In genomic region chr6:99669481-99670325, GRCm38 (mm10) we compare ENCODE assay signal across 11 mouse cellular contexts. TPM values are rescaled to one million over a fixed set of nuclear protein-coding genes. Genes with fewer than 3 reads are reported as not detected.
DNase-seq lines count a peak whose midpoint lies in the region; ATAC-seq lines count a peak whose summit lies in the region.
"Had no signal": no experiment of that assay in that cellular context is flagged by ENCODE, and none has a peak within 500 bp of the region (broad histone marks: within the 10 kb centered on the region; RNA-seq: fewer than 3 reads in every experiment).

No protein-coding gene starts in this region.

- H3K36me3 ChIP-seq in forebrain, embryonic 13.5 days (ENCODE audit: poor library complexity, severe bottlenecking) = no peaks in the 10 kb centered on the region
- H3K36me3 ChIP-seq in midbrain, embryonic 14.5 days (ENCODE audit: control insufficient read depth, insufficient read depth, low read length) = no peaks in the 10 kb centered on the region
- no peaks in the 10 kb centered on the region for H3K36me3 ChIP-seq in intestine, embryonic 15.5 days

- 10% methylated on average over 5 of the region's 5 CpGs for WGBS in forebrain, embryonic 13.5 days
- WGBS in midbrain, embryonic 14.5 days = 13% methylated on average over 5 of the region's 5 CpGs
- WGBS in intestine, embryonic 15.5 days = 45% methylated on average over 5 of the region's 5 CpGs

- ATAC-seq in forebrain, embryonic 13.5 days = peak; percentile 86
- peak; percentile 80 for ATAC-seq in midbrain, embryonic 14.5 days (ENCODE audit: low FRiP score, low TSS enrichment)
- ATAC-seq in intestine, embryonic 15.5 days = no peak
- ATAC-seq: Patski had no signal

- peak; percentile 83 for DNase-seq in brain, embryonic 18.5 days (ENCODE audit: low read depth, low spot score)
- peak; percentile 86 for DNase-seq in layer of hippocampus, adult 11-12 months (ENCODE audit: low spot score)
- DNase-seq in midbrain, embryonic 14.5 days = peak; percentile 87
- no peak for DNase-seq in urinary bladder, postnatal 10 days (ENCODE audit: low spot score)
- DNase-seq in heart, adult 11 months = no peak
- no peak for DNase-seq in heart, postnatal 25 days (ENCODE audit: low spot score)

- H3K27ac ChIP-seq in forebrain, embryonic 13.5 days = peak overlapping the region; percentile 87
- peak overlapping the region; percentile 62 for H3K27ac ChIP-seq in midbrain, embryonic 14.5 days (replicated peaks; ENCODE audit: low read depth, low read length)
- no peak overlapping the region for H3K27ac ChIP-seq in intestine, embryonic 15.5 days
- H3K27ac ChIP-seq: macrophage had no signal

- H3K9ac ChIP-seq in forebrain, embryonic 13.5 days = no peak overlapping the region
- no peak overlapping the region for H3K9ac ChIP-seq in midbrain, embryonic 14.5 days (replicated peaks; ENCODE audit: low read length)
- no peak overlapping the region for H3K9ac ChIP-seq in intestine, embryonic 15.5 days

- no peaks in the 10 kb centered on the region for H3K9me3 ChIP-seq in forebrain, embryonic 13.5 days (replicated peaks)
- H3K9me3 ChIP-seq in midbrain, embryonic 14.5 days (ENCODE audit: control insufficient read depth, low read length) = no peaks in the 10 kb centered on the region
- no peaks in the 10 kb centered on the region for H3K9me3 ChIP-seq in intestine, embryonic 15.5 days

- H3K4me1 ChIP-seq in forebrain, embryonic 13.5 days = peaks cover 78% of the 10 kb centered on the region
- H3K4me1 ChIP-seq in midbrain, embryonic 14.5 days (ENCODE audit: control insufficient read depth, insufficient read depth, low read length) = peaks cover 45% of the 10 kb centered on the region
- H3K4me1 ChIP-seq in intestine, embryonic 15.5 days (replicated peaks) = peaks cover 10% of the 10 kb centered on the region; the same call in 1 of the 2 replicates

- H3K4me3 ChIP-seq in forebrain, embryonic 13.5 days = 0 out of 2 replicates have a peak overlapping the region, but pooled peaks have one; percentile 2
- H3K4me3 ChIP-seq in midbrain, embryonic 14.5 days (replicated peaks; ENCODE audit: low read depth, low read length) = no peak overlapping the region
- no peak overlapping the region for H3K4me3 ChIP-seq in intestine, embryonic 15.5 days (replicated peaks)

- intact Hi-C loops in heart, postnatal 25 days (cut with DNase I) = loop anchor here (5.0 to 10.0 kb wide), 2 partner anchors 483 to 1165 kb away; partner anchors contain the start of gene Ppp4r2

- H3K4me2 ChIP-seq in forebrain, embryonic 13.5 days = peak overlapping the region; percentile 43
- peak overlapping the region; percentile 25 for H3K4me2 ChIP-seq in midbrain, embryonic 14.5 days (ENCODE audit: low read length)
- no peak overlapping the region for H3K4me2 ChIP-seq in intestine, embryonic 15.5 days (replicated peaks)

- H3K27me3 ChIP-seq in forebrain, embryonic 13.5 days = no peaks in the 10 kb centered on the region; the same call in 1 of the 2 replicates
- no peaks in the 10 kb centered on the region; the same call in 1 of the 2 replicates for H3K27me3 ChIP-seq in midbrain, embryonic 14.5 days (ENCODE audit: control insufficient read depth, insufficient read depth, low read length)
- H3K27me3 ChIP-seq in intestine, embryonic 15.5 days (replicated peaks) = no peaks in the 10 kb centered on the region

RNA-seq across cellular contexts. Expression of gene Gm20696, which starts 3.1 kb away (rescaled TPM):
- 3.8 and 3.9 TPM in 2 replicates for polyA plus RNA-seq in forebrain, embryonic 13.5 days (2015; fragmentation: Nextera tagmentation; extraction: Ambion mirVana)
- 1.6 and 4.0 TPM in 2 replicates for polyA plus RNA-seq in midbrain, embryonic 14.5 days (2014; fragmentation: Nextera tagmentation; extraction: Ambion mirVana)
- 2.7 and 3.8 TPM in 2 replicates for polyA plus RNA-seq in intestine, embryonic 15.5 days (2015; fragmentation: Nextera tagmentation; extraction: Ambion mirVana)
- 1 to 10 TPM; 1.5 to 2.7 TPM for total RNA-seq in heart, postnatal 25 days (2021)

RNA-seq across cellular contexts. Expression of gene Eif4e3, which starts 3.1 kb away (rescaled TPM):
- 10.5 and 11.5 TPM in 2 replicates for polyA plus RNA-seq in forebrain, embryonic 13.5 days (2015; fragmentation: Nextera tagmentation; extraction: Ambion mirVana)
- polyA plus RNA-seq in midbrain, embryonic 14.5 days (2014; fragmentation: Nextera tagmentation; extraction: Ambion mirVana) = 7.4 and 7.8 TPM in 2 replicates
- 10.6 and 12.3 TPM in 2 replicates for polyA plus RNA-seq in intestine, embryonic 15.5 days (2015; fragmentation: Nextera tagmentation; extraction: Ambion mirVana)
- total RNA-seq in heart, postnatal 25 days (2021) = 10 to 100 TPM; 36.9 to 40.7 TPM

RNA-seq across cellular contexts. Expression of gene Gpr27, which starts 22.8 kb away (rescaled TPM):
- polyA plus RNA-seq in forebrain, embryonic 13.5 days (2015; fragmentation: Nextera tagmentation; extraction: Ambion mirVana) = 6.6 and 7.6 TPM in 2 replicates
- polyA plus RNA-seq in midbrain, embryonic 14.5 days (2014; fragmentation: Nextera tagmentation; extraction: Ambion mirVana) = 23.6 and 24.4 TPM in 2 replicates
- 2.4 and 2.6 TPM in 2 replicates for polyA plus RNA-seq in intestine, embryonic 15.5 days (2015; fragmentation: Nextera tagmentation; extraction: Ambion mirVana)
- total RNA-seq in heart, postnatal 25 days (2021) = 1 to 10 TPM; 3.9 to 4.4 TPM
- polyA plus RNA-seq: macrophage had no signal

RNA-seq across cellular contexts. Expression of gene Prok2, which starts 56.5 kb away (rescaled TPM):
- polyA plus RNA-seq in forebrain, embryonic 13.5 days (2015; fragmentation: Nextera tagmentation; extraction: Ambion mirVana) = 1.3 and 1.5 TPM in 2 replicates
- polyA plus RNA-seq in midbrain, embryonic 14.5 days (2014; fragmentation: Nextera tagmentation; extraction: Ambion mirVana) = 0.50 and 0.89 TPM in 2 replicates
- polyA plus RNA-seq in intestine, embryonic 15.5 days (2015; fragmentation: Nextera tagmentation; extraction: Ambion mirVana) = 0.10 TPM in 1 of 2 replicates, not detected in the other
- total RNA-seq in heart, postnatal 25 days (2021) = not detected
- polyA plus RNA-seq: gonadal fat pad, adult 2 months; macrophage; Patski had no signal

Comparison
In these comparisons a context has a peak if more than half of its experiments do, and no peak if none do; other contexts are left out.
1. DNase-seq: peak in brain, embryonic 18.5 days (single experiment), layer of hippocampus, adult 11-12 months (single experiment) and midbrain, embryonic 14.5 days (single experiment); none in urinary bladder, postnatal 10 days (single experiment), heart, adult 11 months (single experiment) and heart, postnatal 25 days (single experiment).